Mouse (Mus musculus): ENCODE measurements around the gene Lrrc56. TPM values are rescaled to one million over a fixed set of nuclear protein-coding genes. Genes with fewer than 3 reads are reported as not detected.

Lrrc56 gene
- polyA plus RNA-seq, 1 experiment from 2014 or later = 17.3 TPM

GRCm38 (mm10) chr7:141194830-141195229 lies 873 bp downstream of the Lrrc56 start:
- DNase-seq (ENCODE audit: low spot score) = peak; percentile 96
- H3K4me3 ChIP-seq = peak overlapping the region; percentile 83
- peak overlapping the region; percentile 95 for H3K27ac ChIP-seq
- under 1% methylated on average over 28 of the region's 28 CpGs for WGBS
- H3K4me1 ChIP-seq (replicated peaks) = peaks cover 44% of the 10 kb centered on the region
- no peaks in the 10 kb centered on the region for H3K27me3 ChIP-seq (ENCODE audit: insufficient read depth, poor library complexity, severe bottlenecking)
- H3K36me3 ChIP-seq = peaks cover 37% of the 10 kb centered on the region
- H3K9me3 ChIP-seq = no peaks in the 10 kb centered on the region

GRCm38 (mm10) chr7:141195754-141196153 lies 1.8 kb downstream of the Lrrc56 start:
- Histone ChIP-seq H3K27me3 (ENCODE audit: insufficient read depth, poor library complexity, severe bottlenecking) (no peaks in the 10 kb centered on the region), H3K4me1 (replicated peaks) (peaks cover 43% of the 10 kb centered on the region), H3K4me3 (peak overlapping the region; percentile 83; the same call in 1 of the 2 replicates), H3K27ac (0 out of 2 replicates have a peak overlapping the region, but pooled peaks have one; percentile 95), H3K36me3 (peaks cover 27% of the 10 kb centered on the region), H3K9me3 (no peaks in the 10 kb centered on the region)
- DNase-seq (ENCODE audit: low spot score) = no peak
- WGBS = 94% methylated on average over 2 of the region's 2 CpGs

GRCm38 (mm10) chr7:141196619-141197282 lies 2.8 kb downstream of the Lrrc56 start:
- no peak overlapping the region for H3K27ac ChIP-seq
- no peaks in the 10 kb centered on the region for H3K9me3 ChIP-seq
- H3K4me3 ChIP-seq = no peak overlapping the region
- peaks cover 34% of the 10 kb centered on the region for H3K4me1 ChIP-seq (replicated peaks)
- H3K27me3 ChIP-seq (ENCODE audit: insufficient read depth, poor library complexity, severe bottlenecking) = no peaks in the 10 kb centered on the region
- DNase-seq (ENCODE audit: low spot score) = no peak
- H3K36me3 ChIP-seq = peaks cover 18% of the 10 kb centered on the region
- 92% methylated on average over 8 of the region's 8 CpGs for WGBS

GRCm38 (mm10) chr7:141198121-141198520 lies 4.2 kb downstream of the Lrrc56 start:
- no peak overlapping the region for H3K27ac ChIP-seq
- WGBS = 98% methylated on average over 4 of the region's 4 CpGs
- H3K27me3 ChIP-seq (ENCODE audit: insufficient read depth, poor library complexity, severe bottlenecking) = no peaks in the 10 kb centered on the region
- peaks cover 20% of the 10 kb centered on the region for H3K4me1 ChIP-seq (replicated peaks)
- peaks cover 9% of the 10 kb centered on the region for H3K36me3 ChIP-seq
- H3K9me3 ChIP-seq = no peaks in the 10 kb centered on the region
- DNase-seq (ENCODE audit: low spot score) = no peak
- H3K4me3 ChIP-seq = no peak overlapping the region

- DNase-seq (ENCODE audit: low spot score) = no peak
- no peak overlapping the region for H3K4me3 ChIP-seq
- no peaks in the 10 kb centered on the region for H3K9me3 ChIP-seq
- WGBS = 90% methylated on average over 3 of the region's 3 CpGs
- no peaks in the 10 kb centered on the region for H3K27me3 ChIP-seq (ENCODE audit: insufficient read depth, poor library complexity, severe bottlenecking)
- H3K36me3 ChIP-seq = 0 out of 2 replicates have a peak, but pooled peaks cover 4% of the 10 kb centered on the region
- peaks cover 4% of the 10 kb centered on the region; the same call in 1 of the 2 replicates for H3K4me1 ChIP-seq (replicated peaks)
- no peak overlapping the region for H3K27ac ChIP-seq
These were observed 10.6 kb downstream of the Lrrc56 start for GRCm38 (mm10) chr7:141204546-141204945.

GRCm38 (mm10) chr7:141205504-141205903 lies 11.5 kb downstream of the Lrrc56 start:
- no peak for DNase-seq (ENCODE audit: low spot score)
- Histone ChIP-seq H3K27me3 (ENCODE audit: insufficient read depth, poor library complexity, severe bottlenecking) (no peaks in the 10 kb centered on the region), H3K4me1 (replicated peaks) (peaks cover 5% of the 10 kb centered on the region; the same call in 1 of the 2 replicates), H3K9me3 (no peaks in the 10 kb centered on the region), H3K4me3 (no peak overlapping the region), H3K27ac (no peak overlapping the region), H3K36me3 (peaks cover 8% of the 10 kb centered on the region; the same call in 1 of the 2 replicates)
- 90% methylated on average over 5 of the region's 5 CpGs for WGBS

GRCm38 (mm10) chr7:141206182-141206937 lies 12.4 kb downstream of the Lrrc56 start:
- Histone ChIP-seq H3K27me3 (ENCODE audit: insufficient read depth, poor library complexity, severe bottlenecking) (no peaks in the 10 kb centered on the region), H3K27ac (0 out of 2 replicates have a peak overlapping the region, but pooled peaks have one; percentile 8), H3K36me3 (peaks cover 8% of the 10 kb centered on the region; the same call in 1 of the 2 replicates), H3K4me3 (no peak overlapping the region), H3K9me3 (no peaks in the 10 kb centered on the region), H3K4me1 (replicated peaks) (peaks cover 13% of the 10 kb centered on the region)
- WGBS = 92% methylated on average over 18 of the region's 18 CpGs
- DNase-seq (ENCODE audit: low spot score) = no peak

GRCm38 (mm10) chr7:141209526-141209925 lies 15.6 kb downstream of the Lrrc56 start:
- Histone ChIP-seq H3K4me1 (replicated peaks) (peaks cover 40% of the 10 kb centered on the region), H3K36me3 (peaks cover 8% of the 10 kb centered on the region; the same call in 1 of the 2 replicates), H3K27ac (no peak overlapping the region), H3K27me3 (ENCODE audit: insufficient read depth, poor library complexity, severe bottlenecking) (no peaks in the 10 kb centered on the region), H3K9me3 (no peaks in the 10 kb centered on the region), H3K4me3 (no peak overlapping the region)
- DNase-seq (ENCODE audit: low spot score) = no peak
- 82% methylated on average over 3 of the region's 3 CpGs for WGBS

- no peaks in the 10 kb centered on the region for H3K9me3 ChIP-seq
- H3K4me1 ChIP-seq (replicated peaks) = peaks cover 46% of the 10 kb centered on the region
- no peak overlapping the region for H3K27ac ChIP-seq
- no peak for DNase-seq (ENCODE audit: low spot score)
- WGBS = 88% methylated on average over 12 of the region's 12 CpGs
- peaks cover 8% of the 10 kb centered on the region; the same call in 1 of the 2 replicates for H3K36me3 ChIP-seq
- no peak overlapping the region for H3K4me3 ChIP-seq
- H3K27me3 ChIP-seq (ENCODE audit: insufficient read depth, poor library complexity, severe bottlenecking) = no peaks in the 10 kb centered on the region
These were observed 16.2 kb downstream of the Lrrc56 start for GRCm38 (mm10) chr7:141210137-141210536.

- DNase-seq (ENCODE audit: low spot score) = no peak
- no peaks in the 10 kb centered on the region for H3K9me3 ChIP-seq
- WGBS = 85% methylated on average over 14 of the region's 14 CpGs
These were observed 16.7 kb downstream of the Lrrc56 start for GRCm38 (mm10) chr7:141210606-141211131.

GRCm38 (mm10) chr7:141213133-141213532 lies 19.2 kb downstream of the Lrrc56 start:
- Histone ChIP-seq H3K4me1 (replicated peaks) (peaks cover 69% of the 10 kb centered on the region), H3K27me3 (ENCODE audit: insufficient read depth, poor library complexity, severe bottlenecking) (no peaks in the 10 kb centered on the region), H3K27ac (peak overlapping the region; percentile 25; the same call in 1 of the 2 replicates), H3K36me3 (peaks cover 17% of the 10 kb centered on the region), H3K4me3 (no peak overlapping the region), H3K9me3 (no peaks in the 10 kb centered on the region)
- WGBS = 81% methylated on average over 3 of the region's 3 CpGs
- no peak for DNase-seq (ENCODE audit: low spot score)

More at GRCm38 (mm10) chr7:141210606-141211131, 16.7 kb downstream of the Lrrc56 start:
- peaks cover 8% of the 10 kb centered on the region; the same call in 1 of the 2 replicates for H3K36me3 ChIP-seq
- 0 out of 2 replicates have a peak overlapping the region, but pooled peaks have one; percentile 8 for H3K27ac ChIP-seq
- no peaks in the 10 kb centered on the region for H3K27me3 ChIP-seq (ENCODE audit: insufficient read depth, poor library complexity, severe bottlenecking)
- peaks cover 48% of the 10 kb centered on the region for H3K4me1 ChIP-seq (replicated peaks)
- no peak overlapping the region for H3K4me3 ChIP-seq

GRCm38 (mm10) chr7:141213605-141214235 lies 19.8 kb downstream of the Lrrc56 start, which contains the start of gene Lmntd2:
Gene Lmntd2, minus strand, starts transcription at chr7:141214080.
- Histone ChIP-seq H3K4me1 (replicated peaks) (peaks cover 73% of the 10 kb centered on the region), H3K9me3 (no peaks in the 10 kb centered on the region), H3K27ac (peak within 1 kb of the TSS; percentile 97), H3K27me3 (ENCODE audit: insufficient read depth, poor library complexity, severe bottlenecking) (no peaks in the 10 kb centered on the region), H3K36me3 (peaks cover 23% of the 10 kb centered on the region), H3K4me3 (peak within 1 kb of the TSS; percentile 77)
- no peak for DNase-seq (ENCODE audit: low spot score)
- WGBS = 92% methylated on average over 11 of the region's 11 CpGs
